Mouse (Mus musculus) naive thymus-derived CD4-positive, alpha-beta T cell, adult 2 months (primary cell): Measurements from ENCODE around the gene Adamts17.
A peak's percentile ranks its signal among the peaks of the same experiment; 100 is the strongest.

Source experiments
- DNase-seq: peaks from one replicate; pipeline ENCODE4 v3.0.0-alpha.2; 2011; ENCODE audit warnings: low read depth

Gene Adamts17

GRCm38 (mm10) chr7:66839463-66840007, at the start of gene Adamts17:
Gene Adamts17 (plus strand): TSS chr7:66839735.
- DNase-seq: peak; percentile 95

DNA sequence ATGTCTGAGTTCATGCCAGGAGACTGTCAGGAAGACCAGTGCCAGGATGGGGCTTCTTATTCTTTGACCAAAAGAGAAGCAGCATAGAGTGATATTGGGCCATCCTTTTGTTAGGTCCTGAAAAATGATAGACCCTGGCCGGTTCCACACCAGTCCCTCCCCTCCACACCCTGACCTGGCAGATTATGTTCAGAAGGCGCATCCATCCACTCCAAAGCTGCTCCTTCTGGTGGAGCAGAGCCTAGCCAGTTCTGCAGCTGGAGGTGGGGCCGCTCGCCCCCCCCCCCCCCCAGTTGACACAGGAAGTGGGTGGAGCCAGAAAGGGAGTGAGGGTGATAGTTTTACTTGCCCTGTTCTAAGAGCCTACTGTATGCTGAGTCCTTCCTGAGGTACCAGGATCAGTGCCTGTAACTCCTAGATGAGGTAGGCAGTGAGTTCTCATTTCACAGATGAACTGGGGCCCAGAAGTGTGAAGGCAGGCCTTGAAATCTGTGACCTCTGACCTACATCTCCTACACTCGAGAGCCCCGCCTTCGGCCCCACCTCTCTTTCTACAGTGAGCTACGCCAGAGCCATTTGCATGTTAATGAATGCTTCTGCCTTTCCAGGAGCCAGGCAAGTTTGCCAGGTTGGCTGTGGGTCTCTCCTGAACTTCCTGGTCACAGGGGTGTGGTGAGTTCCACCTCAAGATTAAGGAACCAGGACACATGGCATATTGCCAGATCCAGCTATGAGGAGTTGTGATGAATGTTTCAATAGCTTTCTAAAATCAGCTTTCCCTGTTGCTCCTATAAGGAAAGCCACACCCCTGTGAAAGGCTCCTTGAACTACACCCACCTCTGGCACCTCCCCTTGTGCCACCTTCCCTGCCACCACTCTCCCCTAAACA, 49.4 kb upstream of the Adamts17 start:
- no peak for DNase-seq

DNA sequence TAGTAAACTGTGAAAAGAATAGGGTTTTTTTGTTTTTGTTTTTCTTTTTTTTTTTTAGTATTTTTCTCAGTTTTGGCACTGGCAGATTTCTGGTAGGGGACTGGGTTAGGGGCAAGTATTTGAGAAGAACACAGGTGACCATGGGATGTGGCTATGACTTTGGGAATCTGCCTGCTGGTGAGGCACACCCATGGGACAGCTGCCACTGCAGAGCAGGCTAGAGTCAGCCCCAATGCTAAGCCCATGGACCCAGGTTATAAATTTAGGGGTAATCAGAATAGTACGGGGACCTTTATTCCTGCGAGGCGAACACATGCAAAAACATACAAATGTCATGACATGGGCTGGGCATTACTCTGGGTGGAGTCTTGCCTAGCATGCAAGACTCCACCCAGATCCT, 48.5 kb upstream of the Adamts17 start:
- DNase-seq: no peak

GRCm38 (mm10) chr7:66796909-66797308, 42.6 kb upstream of the Adamts17 start:
- no peak for DNase-seq

DNA sequence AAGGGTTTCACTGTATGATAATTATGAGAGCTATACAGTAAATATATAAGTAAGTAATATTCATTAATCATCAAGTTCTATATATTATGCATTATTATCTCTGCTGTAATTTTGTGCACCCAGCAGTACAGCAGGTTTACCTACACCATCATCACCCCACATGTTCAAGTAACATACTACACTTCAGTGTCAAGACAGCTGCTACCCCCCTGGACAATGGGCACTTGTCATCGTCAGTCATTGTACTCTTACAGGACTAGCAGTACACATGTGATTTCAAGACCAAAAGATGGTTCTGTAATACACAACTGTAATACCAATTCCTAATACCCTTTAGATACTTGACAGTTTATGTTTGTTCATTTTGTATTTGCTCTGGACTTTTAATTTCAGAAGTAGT, 42.2 kb upstream of the Adamts17 start:
- no peak for DNase-seq

GRCm38 (mm10) chr7:66798826-66799225, 40.7 kb upstream of the Adamts17 start:
- no peak for DNase-seq

GRCm38 (mm10) chr7:66800784-66801183, 38.8 kb upstream of the Adamts17 start:
- DNase-seq: no peak

GRCm38 (mm10) chr7:66801785-66802184, 37.8 kb upstream of the Adamts17 start:
- DNase-seq: no peak

GRCm38 (mm10) chr7:66803798-66804197, 35.7 kb upstream of the Adamts17 start:
- DNase-seq: no peak

- no peak for DNase-seq
These were observed 32.7 kb upstream of the Adamts17 start for GRCm38 (mm10) chr7:66806801-66807200.

- no peak for DNase-seq
These were observed 29.1 kb upstream of the Adamts17 start for GRCm38 (mm10) chr7:66810436-66810835.

- no peak for DNase-seq
These were observed 28.2 kb upstream of the Adamts17 start for GRCm38 (mm10) chr7:66811294-66811693.

DNA sequence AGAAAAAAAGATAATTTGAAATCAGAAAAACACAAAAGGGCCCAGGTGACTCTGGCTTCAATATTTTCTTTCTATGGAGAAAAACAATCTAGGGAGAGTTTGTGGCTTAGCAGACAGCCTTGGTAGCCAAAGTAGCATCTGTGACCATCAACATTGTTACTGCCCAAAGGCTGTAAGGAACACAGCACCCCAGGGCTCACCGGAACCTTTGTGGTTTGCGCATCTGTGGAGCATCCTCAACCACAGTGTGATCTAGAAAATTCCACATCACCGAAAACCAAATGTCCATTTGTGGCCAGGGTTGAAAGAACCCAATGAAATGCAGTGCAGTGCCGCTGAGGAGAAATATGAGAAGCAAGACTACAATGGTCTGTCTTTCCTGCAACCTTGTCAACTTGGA, 27.2 kb upstream of the Adamts17 start:
- no peak for DNase-seq

- no peak for DNase-seq
These were observed 26.8 kb upstream of the Adamts17 start for GRCm38 (mm10) chr7:66812737-66813136.

- no peak for DNase-seq
These were observed 26.4 kb upstream of the Adamts17 start for GRCm38 (mm10) chr7:66813172-66813571.

- DNase-seq: no peak
These were observed 24.0 kb upstream of the Adamts17 start for GRCm38 (mm10) chr7:66815526-66815925.

GRCm38 (mm10) chr7:66820034-66820433, 19.5 kb upstream of the Adamts17 start:
- DNase-seq: peak; percentile 64

DNA sequence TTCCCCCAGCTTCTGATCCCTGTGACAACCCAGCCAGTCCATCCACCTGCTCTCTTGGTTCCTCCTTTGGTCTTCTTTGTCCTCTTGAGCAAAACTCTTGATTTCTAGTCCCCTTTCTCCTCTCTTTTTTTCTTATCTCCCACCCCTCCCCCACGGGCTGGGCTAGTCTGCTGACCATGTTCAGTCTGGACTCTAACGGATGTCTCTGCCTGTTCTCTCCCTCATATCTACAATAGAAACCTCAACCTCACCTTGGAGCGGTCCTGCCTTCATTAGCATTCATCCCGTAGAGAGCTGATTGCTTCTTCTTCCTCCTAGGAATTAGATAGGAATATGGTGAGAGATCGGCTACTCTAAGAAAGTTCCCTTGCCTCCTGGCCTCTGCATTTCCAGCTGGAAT, 8.7 kb upstream of the Adamts17 start:
- no peak for DNase-seq

- no peak for DNase-seq
These were observed 8.2 kb upstream of the Adamts17 start for GRCm38 (mm10) chr7:66831295-66831694.

DNA sequence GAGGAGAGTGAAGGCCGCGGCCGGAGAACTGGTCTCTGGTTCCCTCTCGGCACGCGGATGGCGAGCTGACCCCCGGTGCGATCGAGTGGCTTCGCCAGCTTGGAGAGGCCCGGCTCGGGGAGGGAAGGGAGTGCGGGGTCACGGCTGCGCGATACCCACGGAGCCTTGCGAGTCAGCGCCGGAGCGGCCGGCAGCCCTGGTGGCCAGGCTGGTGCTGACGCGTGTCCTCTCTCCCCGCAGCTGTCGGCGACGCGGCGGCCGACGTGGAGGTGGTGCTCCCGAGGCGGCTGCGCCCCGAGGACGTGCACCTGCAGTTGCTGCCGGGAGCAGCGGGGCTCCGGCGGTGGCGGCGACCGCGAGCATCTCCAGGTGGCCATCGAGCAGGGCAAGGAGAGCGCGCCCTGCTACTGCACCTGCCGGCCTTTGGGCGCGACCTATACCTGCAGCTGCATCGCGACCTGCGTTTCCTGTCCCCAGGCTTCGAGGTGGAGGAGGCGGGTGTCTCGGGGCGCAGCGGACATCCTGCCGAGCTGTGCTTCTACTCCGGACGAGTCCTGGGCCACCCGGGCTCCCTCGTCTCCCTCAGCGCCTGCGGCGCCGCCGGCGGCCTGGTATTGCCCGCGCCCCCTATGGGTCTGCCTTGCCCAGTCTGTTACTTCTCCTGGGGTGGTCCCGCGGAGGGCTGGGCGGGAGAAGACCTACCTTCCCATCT, 629 bp downstream of the Adamts17 start:
- peak; percentile 66 for DNase-seq

GRCm38 (mm10) chr7:66841165-66841564, 1.6 kb downstream of the Adamts17 start:
- no peak for DNase-seq

- peak; percentile 47 for DNase-seq
These were observed 2.5 kb downstream of the Adamts17 start for GRCm38 (mm10) chr7:66842021-66842420.

- DNase-seq: no peak
These were observed 4.3 kb downstream of the Adamts17 start for GRCm38 (mm10) chr7:66843846-66844245.
